ENCODE assay signal across 24 mouse cellular contexts in the genomic region with DNA sequence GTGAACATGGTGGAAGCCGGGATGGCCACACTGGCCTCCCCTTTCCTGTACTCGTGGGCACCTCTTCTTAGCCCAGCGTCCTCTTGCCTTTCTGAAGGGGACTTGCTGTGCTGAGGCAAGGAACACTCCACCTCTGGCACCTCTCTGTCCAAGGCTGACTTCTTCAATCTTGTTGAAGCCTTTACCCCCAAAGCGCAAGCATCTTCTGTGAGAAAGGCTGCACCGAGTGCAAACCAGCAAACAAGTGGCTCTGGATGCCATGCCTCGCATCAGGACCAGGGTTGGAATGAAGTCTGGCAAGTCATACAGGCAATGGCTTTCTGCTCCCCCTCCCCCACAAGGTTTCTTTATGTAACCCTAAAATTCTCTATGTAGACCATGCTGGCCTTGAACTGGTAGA. TPM values are rescaled to one million over a fixed set of nuclear protein-coding genes. Genes with fewer than 3 reads are reported as not detected.
DNase-seq lines count a peak whose midpoint lies in the region; ATAC-seq and TF ChIP-seq lines count a peak whose summit lies in the region.
"Had no signal": no experiment of that assay in that cellular context is flagged by ENCODE, and none has a peak within 500 bp of the region (broad histone marks: within the 10 kb centered on the region; RNA-seq: fewer than 3 reads in every experiment).

No protein-coding gene starts in this region.

- ATAC-seq in heart, embryonic 11.5 days (replicated peaks; ENCODE audit: insufficient number of reproducible peaks, low FRiP score, low TSS enrichment) = no peak
- ATAC-seq in heart, embryonic 12.5 days (ENCODE audit: insufficient number of reproducible peaks, low FRiP score) = no peak
- 0 out of 2 replicates have a peak, but pooled peaks have one; percentile 20 for ATAC-seq in limb, embryonic 13.5 days (ENCODE audit: low FRiP score, low read depth)
- ATAC-seq in stomach, postnatal 0 days (ENCODE audit: low FRiP score, low TSS enrichment) = no peak
- ATAC-seq: liver, embryonic 12.5 days; liver, postnatal 0 days had no signal

- no peaks in the 10 kb centered on the region for H3K36me3 ChIP-seq in heart, embryonic 11.5 days (ENCODE audit: control insufficient read depth, insufficient read depth, low read length)
- H3K36me3 ChIP-seq in heart, embryonic 12.5 days = no peaks in the 10 kb centered on the region
- no peaks in the 10 kb centered on the region for H3K36me3 ChIP-seq in limb, embryonic 13.5 days
- H3K36me3 ChIP-seq in limb, embryonic 10.5 days = no peaks in the 10 kb centered on the region
- H3K36me3 ChIP-seq in myocyte (ENCODE audit: control insufficient read depth, insufficient read depth) = no peaks in the 10 kb centered on the region
- no peaks in the 10 kb centered on the region for H3K36me3 ChIP-seq in stomach, postnatal 0 days (ENCODE audit: control insufficient read depth, insufficient read depth, low read length)
- H3K36me3 ChIP-seq: forebrain, embryonic 12.5 days; hindbrain, embryonic 15.5 days; limb, embryonic 12.5 days; liver, embryonic 12.5 days had no signal

- H3K4me2 ChIP-seq in heart, embryonic 11.5 days = peak overlapping the region; percentile 17; the same call in 1 of the 2 replicates
- H3K4me2 ChIP-seq in heart, embryonic 12.5 days = no peak overlapping the region
- H3K4me2 ChIP-seq in limb, embryonic 13.5 days (replicated peaks) = no peak overlapping the region
- H3K4me2 ChIP-seq in myocyte (ENCODE audit: low read depth) = peak overlapping the region; percentile 40
- no peak overlapping the region for H3K4me2 ChIP-seq in stomach, postnatal 0 days (replicated peaks; ENCODE audit: low read depth)
- H3K4me2 ChIP-seq: forebrain, embryonic 12.5 days; hindbrain, embryonic 15.5 days; limb, embryonic 12.5 days; liver, embryonic 12.5 days had no signal

- no peak for TF ChIP-seq CTCF in stomach, postnatal 0 days (IDR thresholded peaks at IDR 0.05; ENCODE audit: low read depth)

- no peak for TF ChIP-seq POLR2A in myocyte (IDR thresholded peaks at IDR 0.05; ENCODE audit: insufficient read length, low read depth)

- no peak overlapping the region for H3ac ChIP-seq in myocyte (ENCODE audit: control insufficient read depth, insufficient read length)

- H3K4me1 ChIP-seq in heart, embryonic 11.5 days (ENCODE audit: control insufficient read depth, insufficient read depth, low read length) = 0 out of 2 replicates have a peak, but pooled peaks cover 5% of the 10 kb centered on the region
- peaks cover 9% of the 10 kb centered on the region for H3K4me1 ChIP-seq in heart, embryonic 12.5 days (replicated peaks)
- no peaks in the 10 kb centered on the region for H3K4me1 ChIP-seq in limb, embryonic 13.5 days
- H3K4me1 ChIP-seq in limb, embryonic 10.5 days = peaks cover 10% of the 10 kb centered on the region
- no peaks in the 10 kb centered on the region for H3K4me1 ChIP-seq in stomach, postnatal 0 days (replicated peaks; ENCODE audit: control insufficient read depth, insufficient read depth)
- H3K4me1 ChIP-seq: hindbrain, embryonic 15.5 days; liver, embryonic 12.5 days had no signal

- no peak overlapping the region for H3K9ac ChIP-seq in heart, embryonic 11.5 days (ENCODE audit: low read depth, low read length)
- no peak overlapping the region for H3K9ac ChIP-seq in heart, embryonic 12.5 days
- no peak overlapping the region for H3K9ac ChIP-seq in limb, embryonic 13.5 days
- H3K9ac ChIP-seq in stomach, postnatal 0 days (ENCODE audit: low read length) = no peak overlapping the region
- H3K9ac ChIP-seq: forebrain, embryonic 12.5 days; hindbrain, embryonic 15.5 days; limb, embryonic 12.5 days; liver, embryonic 12.5 days; liver, postnatal 0 days had no signal

- no peak overlapping the region for H3K4me3 ChIP-seq in heart, embryonic 11.5 days (ENCODE audit: low read depth, low read length)
- no peak overlapping the region for H3K4me3 ChIP-seq in heart, embryonic 12.5 days
- no peak overlapping the region for H3K4me3 ChIP-seq in limb, embryonic 13.5 days
- no peak overlapping the region for H3K4me3 ChIP-seq in limb, embryonic 10.5 days
- no peak overlapping the region for H3K4me3 ChIP-seq in myocyte
- no peak overlapping the region for H3K4me3 ChIP-seq in stomach, postnatal 0 days (ENCODE audit: low read depth, low read length)
- H3K4me3 ChIP-seq: forebrain, embryonic 12.5 days; hindbrain, embryonic 15.5 days; limb, embryonic 12.5 days; liver, embryonic 12.5 days had no signal

- H3K79me2 ChIP-seq in myocyte (ENCODE audit: control insufficient read depth, insufficient read depth) = no peaks in the 10 kb centered on the region

- WGBS in heart, embryonic 11.5 days (ENCODE audit: insufficient replicate concordance) = 69% methylated on average over 6 of the region's 6 CpGs
- 83% methylated on average over 6 of the region's 6 CpGs for WGBS in heart, embryonic 12.5 days
- WGBS in limb, embryonic 13.5 days = 86% methylated on average over 6 of the region's 6 CpGs
- 86% methylated on average over 6 of the region's 6 CpGs for WGBS in limb, embryonic 10.5 days
- WGBS in stomach, postnatal 0 days = 80% methylated on average over 6 of the region's 6 CpGs

- no peak for DNase-seq in limb, embryonic 10.5 days (ENCODE audit: low spot score)
- DNase-seq in urinary bladder, postnatal 14 days (ENCODE audit: low spot score) = peak; percentile 9
- DNase-seq in urinary bladder, adult 2 months (ENCODE audit: low spot score) = no peak
- DNase-seq in stomach, postnatal 0 days (ENCODE audit: low spot score) = no peak
- DNase-seq: adrenal gland, postnatal 25 days; B cell, adult 2 months; cerebellum, adult 11-12 months; cerebellum, adult 9-11 months; gastrocnemius, postnatal 36 days; kidney, adult 18-20 months; liver, postnatal 0 days; right cerebral cortex, adult 18-20 months; spleen, adult 18-20 months; thymus, adult 2 months; thymus, postnatal 36 days had no signal

- H3K27me3 ChIP-seq in heart, embryonic 11.5 days (ENCODE audit: control insufficient read depth, insufficient read depth, low read length) = no peaks in the 10 kb centered on the region
- no peaks in the 10 kb centered on the region for H3K27me3 ChIP-seq in heart, embryonic 12.5 days (replicated peaks)
- H3K27me3 ChIP-seq in limb, embryonic 13.5 days = no peaks in the 10 kb centered on the region
- no peaks in the 10 kb centered on the region for H3K27me3 ChIP-seq in limb, embryonic 10.5 days (ENCODE audit: low read depth, poor library complexity, severe bottlenecking)
- peaks cover 7% of the 10 kb centered on the region for H3K27me3 ChIP-seq in myocyte (ENCODE audit: control insufficient read depth, insufficient read depth, insufficient read length)
- no peaks in the 10 kb centered on the region for H3K27me3 ChIP-seq in stomach, postnatal 0 days (ENCODE audit: control insufficient read depth, insufficient read depth, low read length)
- H3K27me3 ChIP-seq: forebrain, embryonic 12.5 days; hindbrain, embryonic 15.5 days; limb, embryonic 12.5 days had no signal

- no peaks in the 10 kb centered on the region for H3K9me3 ChIP-seq in heart, embryonic 11.5 days (replicated peaks; ENCODE audit: control insufficient read depth, low read length)
- H3K9me3 ChIP-seq in heart, embryonic 12.5 days (replicated peaks) = no peaks in the 10 kb centered on the region
- no peaks in the 10 kb centered on the region for H3K9me3 ChIP-seq in limb, embryonic 13.5 days
- no peaks in the 10 kb centered on the region for H3K9me3 ChIP-seq in limb, embryonic 10.5 days (replicated peaks)
- no peaks in the 10 kb centered on the region for H3K9me3 ChIP-seq in stomach, postnatal 0 days (ENCODE audit: control insufficient read depth, low read length)
- H3K9me3 ChIP-seq: forebrain, embryonic 12.5 days; hindbrain, embryonic 15.5 days; limb, embryonic 12.5 days; liver, embryonic 12.5 days had no signal

- no peak for TF ChIP-seq EP300 in stomach, postnatal 0 days (optimal IDR thresholded peaks at IDR 0.05)

- H3K27ac ChIP-seq in heart, embryonic 11.5 days (ENCODE audit: low read depth, low read length) = no peak overlapping the region
- no peak overlapping the region for H3K27ac ChIP-seq in heart, embryonic 12.5 days (ENCODE audit: poor library complexity, severe bottlenecking)
- H3K27ac ChIP-seq in limb, embryonic 13.5 days = no peak overlapping the region
- no peak overlapping the region for H3K27ac ChIP-seq in limb, embryonic 10.5 days
- no peak overlapping the region for H3K27ac ChIP-seq in stomach, postnatal 0 days (replicated peaks)
- H3K27ac ChIP-seq: forebrain, embryonic 12.5 days; hindbrain, embryonic 15.5 days; liver, embryonic 12.5 days; macrophage had no signal

TF ChIP-seq in myocyte, 11 proteins besides CTCF, POLR2A, EP300 and RAD21:
- TF ChIP-seq REST (IDR thresholded peaks at IDR 0.05; ENCODE audit: insufficient read depth, insufficient read length) = no peak
- TF ChIP-seq MYOG (IDR thresholded peaks at IDR 0.05; ENCODE audit: control insufficient read depth in 1 of 3, insufficient read depth in 1 of 3, insufficient read length in 2 of 3, low read depth in 2 of 3) = no peak
- TF ChIP-seq SRF (IDR thresholded peaks at IDR 0.05; ENCODE audit: control insufficient read depth, insufficient read length, low read depth) = no peak
- no peak for TF ChIP-seq CEBPB (IDR thresholded peaks at IDR 0.05; ENCODE audit: insufficient read depth, poor library complexity, severe bottlenecking)
- no peak for TF ChIP-seq USF1 (IDR thresholded peaks at IDR 0.05; ENCODE audit: low read depth)
- no peak for TF ChIP-seq POLR2AphosphoS2 (IDR thresholded peaks at IDR 0.05; ENCODE audit: insufficient read length, low read depth)
- TF ChIP-seq TCF3 (IDR thresholded peaks at IDR 0.05; ENCODE audit: insufficient read length, low read depth) = no peak
- TF ChIP-seq MAX (IDR thresholded peaks at IDR 0.05; ENCODE audit: low read depth) = no peak
- TF ChIP-seq TCF12 (IDR thresholded peaks at IDR 0.05; ENCODE audit: insufficient read depth, poor library complexity, severe bottlenecking) = no peak

RNA-seq across cellular contexts. Expression of a gene that starts 43.4 kb away (rescaled TPM):
- 447 and 449 TPM in 2 replicates for polyA plus RNA-seq in heart, embryonic 11.5 days (2014; fragmentation: Nextera tagmentation; extraction: Ambion mirVana)
- 405 and 423 TPM in 2 replicates for polyA plus RNA-seq in heart, embryonic 12.5 days (2016; fragmentation: Nextera tagmentation; extraction: Ambion mirVana)
- 391 and 419 TPM in 2 replicates for polyA plus RNA-seq in limb, embryonic 13.5 days (2015; fragmentation: Nextera tagmentation; extraction: Ambion mirVana)
- 505 and 553 TPM in 2 replicates for polyA plus RNA-seq in limb, embryonic 10.5 days (2016; fragmentation: Nextera tagmentation; extraction: Ambion mirVana)
- 257 and 307 TPM in 2 replicates for polyA plus RNA-seq in urinary bladder, adult 2 months (2012; rRNA removed)
- 379 TPM for polyA plus RNA-seq in myocyte (2012; fragmentation: generic; extraction: Trizol)
- 281 and 284 TPM in 2 replicates for polyA plus RNA-seq in stomach, postnatal 0 days (2015; fragmentation: Nextera tagmentation; extraction: Ambion mirVana)

Comparison
In these comparisons a context has a peak if more than half of its experiments do, and no peak if none do; other contexts are left out.
1. H3K4me2 ChIP-seq: peak in heart, embryonic 11.5 days (single experiment) and myocyte (single experiment); none in heart, embryonic 12.5 days (single experiment), limb, embryonic 13.5 days (single experiment) and stomach, postnatal 0 days (single experiment).